Mouse (Mus musculus) lung, adult 2 months (tissue): ENCODE results near the gene Tm7sf2.

Experiments used
- CTCF ChIP-seq: fragments of 200-500 bp; IDR thresholded peaks from 2 replicates; pipeline ENCODE4 v1.5.1; 2011; ENCODE audit warnings: mild to moderate bottlenecking, low read length, control low read depth; ENCODE audit not compliant: insufficient read depth
- POLR2A ChIP-seq: fragments of 200-500 bp; IDR thresholded peaks from 2 replicates; pipeline ENCODE4 v1.6.1; 2011; ENCODE audit warnings: low read depth, mild to moderate bottlenecking, control low read depth, low read length, borderline replicate concordance; ENCODE audit errors: extremely low read depth

- TF ChIP-seq CTCF = peak; percentile 91
- TF ChIP-seq POLR2A = no peak
These were observed 49.8 kb downstream of the Tm7sf2 start for GRCm38 (mm10) chr19:6018142-6019089.
